Mouse (Mus musculus) mouse trophoblast stem cell (cell line): ENCODE data around the gene Acap1.
"Not testable (repeated sequence)": the region's sequence is repeated elsewhere in the genome, so short reads cannot be mapped to it uniquely, and the experiment has no call there.

ENCODE experiments used
- in situ Hi-C, 2 experiments: fragments of 300-500 bp; cut with MseI, MboI; formaldehyde crosslinking; loops; 2 replicates in 1 of 2; 3 replicates in 1 of 2; pipeline ENCODE4 v1.15.1; 2025

Gene Acap1

DNA sequence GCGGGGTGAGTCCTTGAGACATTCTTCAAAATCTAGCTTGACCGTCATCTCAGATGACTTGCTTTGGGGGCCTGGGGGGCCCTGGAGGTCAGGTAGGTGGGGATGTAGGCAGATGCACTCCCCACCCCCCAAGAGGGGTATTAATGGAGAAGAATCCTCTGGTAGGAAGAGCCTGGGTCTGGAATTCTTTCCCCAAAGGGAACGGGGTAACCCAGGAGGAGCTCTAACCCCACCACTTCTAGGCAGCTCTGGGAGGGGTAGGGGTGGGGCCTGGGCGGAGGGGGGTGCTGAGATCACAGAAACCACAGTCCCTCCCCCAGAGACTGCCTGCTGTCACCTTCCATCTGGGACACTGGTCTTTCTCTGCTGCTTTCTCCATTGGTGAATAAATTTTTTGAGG is at the start of gene Acap1:
TSS of gene Acap1 (minus strand) at position 249 of the 400 bp plus-strand sequence.
- in situ Hi-C loops = no loop called here

DNA sequence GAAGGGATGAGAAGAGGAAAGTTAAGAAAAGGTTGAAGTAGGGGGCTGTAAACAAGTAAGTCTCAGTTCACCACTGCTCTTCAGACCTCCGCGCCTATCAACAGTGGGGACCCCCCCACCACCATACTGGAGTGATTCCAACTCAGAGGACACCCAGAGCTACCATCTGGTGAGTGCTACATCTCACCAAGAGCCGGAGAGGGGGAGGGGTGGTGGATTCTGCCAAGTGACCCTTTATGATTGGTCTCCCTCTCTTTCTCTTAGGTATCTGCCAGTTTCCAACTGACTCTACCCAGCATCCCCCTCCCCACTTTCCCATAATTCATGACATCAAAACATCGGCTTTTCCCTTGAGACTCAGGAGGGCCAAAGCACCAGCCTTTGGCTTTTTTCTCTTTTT is 45.6 kb upstream of the Acap1 start:
- in situ Hi-C loops = no loop called here

DNA sequence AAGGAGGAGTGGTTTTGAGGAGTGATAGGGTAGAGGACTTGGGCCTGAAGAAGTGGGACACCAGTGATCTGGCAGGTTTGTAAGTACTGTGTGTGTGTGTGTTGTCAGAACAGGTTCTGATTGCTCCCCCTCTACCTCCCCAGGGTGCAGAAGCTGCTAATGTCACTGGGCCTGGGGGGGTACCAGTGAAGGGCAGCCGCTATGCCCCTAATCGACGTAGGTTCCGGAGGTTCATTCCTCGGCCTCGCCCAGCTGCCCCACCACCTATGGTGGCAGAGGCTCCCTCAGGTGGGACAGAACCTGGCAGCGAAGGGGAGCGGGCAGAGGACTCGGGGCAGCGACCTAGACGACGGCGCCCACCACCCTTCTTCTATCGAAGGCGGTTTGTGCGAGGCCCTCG is 44.4 kb upstream of the Acap1 start:
- in situ Hi-C loops = no loop called here

DNA sequence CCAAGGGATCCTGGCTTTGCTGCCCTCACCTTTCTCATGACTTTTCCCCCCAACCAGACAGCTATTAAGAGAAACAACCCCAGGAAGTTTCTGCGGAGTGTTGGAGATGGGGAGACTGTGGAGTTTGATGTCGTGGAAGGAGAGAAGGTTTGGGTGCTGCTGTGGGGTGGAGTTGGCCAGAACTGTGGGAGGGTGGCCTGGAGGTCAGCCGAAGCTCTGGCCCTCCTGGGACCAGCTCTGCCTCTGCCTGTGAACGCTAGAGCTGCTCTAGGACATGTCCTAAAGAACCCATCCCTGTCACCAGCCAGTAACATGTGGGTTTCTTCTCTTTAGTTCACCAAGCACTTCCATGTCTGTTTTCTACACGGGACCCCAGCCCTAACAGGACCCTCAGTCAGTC is 43.8 kb upstream of the Acap1 start:
- in situ Hi-C loops = no loop called here

DNA sequence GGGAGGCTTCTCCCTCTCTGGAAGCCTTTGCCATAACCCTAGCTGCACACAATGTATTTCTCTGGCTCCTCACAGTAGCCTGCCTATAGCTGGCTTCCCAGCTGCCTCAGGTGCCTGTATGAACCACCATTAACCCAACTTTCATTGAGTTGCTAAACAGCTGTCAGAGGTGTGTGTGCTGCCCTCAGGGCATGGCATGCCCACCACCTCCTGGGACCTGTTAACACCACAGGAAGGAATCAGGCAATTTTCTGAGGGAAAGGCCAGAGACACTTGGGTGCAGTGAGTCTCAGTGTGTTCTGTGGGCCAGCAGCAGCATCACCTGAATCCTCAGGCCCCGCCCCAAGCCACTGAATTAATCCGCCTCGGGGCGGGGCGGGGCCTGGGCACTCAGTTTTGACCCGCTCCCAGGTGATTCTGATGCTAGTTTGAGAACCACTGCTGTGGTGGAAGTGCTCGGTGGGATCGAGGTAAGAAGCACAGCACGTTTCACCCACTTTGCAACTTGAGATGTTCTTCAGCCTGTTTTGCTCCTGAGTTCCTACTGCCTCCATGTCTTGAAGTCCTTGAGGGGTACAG is 43.2 kb upstream of the Acap1 start:
- in situ Hi-C loops = no loop called here

DNA sequence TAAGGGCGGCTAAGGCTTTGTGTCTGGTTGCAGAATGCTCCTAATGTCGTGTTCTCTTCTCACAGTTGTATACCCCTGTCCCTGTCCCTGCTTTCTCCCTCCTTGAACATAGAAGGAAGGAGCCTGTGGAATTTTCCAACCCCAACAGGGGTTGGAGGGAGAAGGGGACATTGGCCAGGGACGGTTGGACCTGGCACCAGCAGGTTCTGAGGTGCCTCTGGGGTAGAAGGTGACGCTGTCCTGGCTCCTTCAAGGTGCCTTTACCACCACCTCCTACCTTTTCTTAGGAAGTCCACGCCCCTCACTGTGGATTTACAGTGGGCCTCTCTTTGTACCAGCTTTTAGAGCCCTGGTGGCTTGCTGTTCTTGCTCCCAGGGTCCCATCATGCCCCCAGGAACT is 42.5 kb upstream of the Acap1 start:
- in situ Hi-C loops = no loop called here

DNA sequence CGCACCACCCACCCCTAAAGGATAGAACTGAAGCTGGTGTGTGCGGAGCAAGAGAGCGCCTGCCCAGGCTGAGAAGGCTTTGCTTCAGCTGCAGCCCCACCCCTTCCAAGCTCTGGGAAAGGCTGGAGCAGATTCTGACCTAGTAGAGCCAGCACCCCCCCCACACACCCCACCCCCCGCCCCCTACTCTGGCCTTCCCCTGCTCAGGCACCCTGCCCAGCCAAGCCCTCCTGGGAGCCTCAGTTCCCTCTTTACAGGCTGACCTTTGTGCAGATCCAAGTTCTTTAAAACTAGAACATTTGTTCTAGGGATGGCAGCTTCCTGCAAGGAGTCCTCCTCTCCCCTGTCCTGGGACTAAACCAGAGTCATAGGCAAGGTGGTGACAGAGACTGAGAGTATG is 42.0 kb upstream of the Acap1 start:
- in situ Hi-C loops = no loop called here

DNA sequence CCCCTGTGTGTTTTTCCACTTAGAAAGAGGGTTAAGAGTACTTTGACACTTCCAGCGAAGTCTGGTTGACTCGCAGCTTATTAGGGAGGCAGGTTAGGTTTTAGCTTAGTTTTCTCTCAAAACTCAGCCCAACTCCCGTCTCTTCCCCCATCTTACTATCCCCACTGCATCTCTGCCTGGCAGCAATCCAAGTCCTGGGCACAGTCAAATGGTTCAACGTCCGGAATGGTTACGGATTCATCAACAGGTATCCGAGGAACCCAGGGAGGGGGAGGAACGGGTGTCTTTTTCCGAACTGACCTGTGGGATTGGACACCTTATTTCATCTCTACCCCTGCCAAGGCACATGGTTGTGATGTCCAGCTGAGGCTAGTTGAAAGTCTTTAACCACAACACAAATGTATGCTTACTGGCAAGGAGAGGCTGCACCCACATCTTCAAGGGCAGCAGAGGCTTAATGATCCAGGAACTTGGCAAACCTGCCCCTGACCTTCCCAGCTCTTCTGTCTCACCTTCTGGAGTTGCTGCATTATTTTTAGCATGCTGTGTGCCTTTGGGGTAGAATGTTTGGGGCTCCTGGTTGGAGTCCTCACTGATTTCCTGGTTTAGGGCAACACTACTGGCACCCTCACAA is 41.5 kb upstream of the Acap1 start:
- in situ Hi-C loops = no loop called here

DNA sequence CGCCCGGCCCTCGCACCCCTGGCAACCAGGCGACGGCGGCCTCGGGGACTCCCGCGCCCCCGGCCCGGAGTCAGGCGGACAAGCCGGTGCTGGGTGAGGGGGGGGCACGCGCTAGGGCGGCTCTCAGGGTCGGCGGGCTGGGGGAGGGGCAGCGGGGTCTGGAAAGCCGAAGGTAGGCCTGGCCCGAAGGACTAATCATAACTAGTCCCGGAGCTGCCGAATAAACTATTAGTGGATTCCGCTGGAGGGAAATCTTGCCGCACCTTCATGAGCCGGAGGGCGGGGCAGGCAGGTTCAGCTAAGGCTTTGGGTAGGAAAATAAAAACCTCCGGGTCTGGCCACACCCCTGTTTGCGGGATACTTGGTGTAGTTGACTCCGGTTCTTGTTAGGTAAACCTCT is 40.8 kb upstream of the Acap1 start:
- in situ Hi-C loops = no loop called here

DNA sequence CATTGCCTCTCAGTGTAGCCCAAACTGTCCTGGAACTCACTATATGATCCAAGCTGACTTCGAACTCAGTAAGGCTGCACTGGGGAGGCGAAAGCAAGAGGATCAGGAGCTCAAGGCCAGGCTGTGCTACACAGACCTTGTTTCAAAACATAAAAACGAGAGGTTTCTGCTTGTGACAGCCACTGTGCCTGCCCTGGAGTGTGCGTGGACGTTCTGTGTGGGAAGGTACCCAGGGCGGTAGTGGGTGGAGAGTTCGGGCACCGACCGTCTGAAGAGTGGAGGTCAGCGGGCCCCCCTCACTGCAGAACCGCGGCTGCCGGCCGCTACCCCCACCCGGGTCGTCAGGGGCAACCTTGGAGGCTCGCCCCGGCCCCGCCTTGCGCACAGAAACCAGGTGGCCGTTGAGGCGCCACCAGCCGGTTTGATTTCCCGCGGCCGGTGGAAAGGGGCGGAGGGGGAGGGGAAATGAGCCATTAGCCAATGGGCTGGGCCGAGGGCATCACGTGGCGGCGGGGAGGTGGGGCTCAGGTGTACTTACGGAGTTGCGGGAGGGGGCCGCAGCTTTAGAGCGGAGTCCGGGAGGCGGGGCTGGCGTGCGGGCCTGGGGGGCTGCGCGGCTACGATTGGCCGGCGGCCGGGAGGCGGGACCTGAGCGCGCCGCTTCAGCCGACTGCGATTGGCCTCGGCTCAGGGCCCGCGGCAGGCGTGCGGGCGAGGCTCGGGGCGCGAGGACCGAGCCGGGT is 40.0 kb upstream of the Acap1 start, which contains the start of gene Ybx2:
TSS of gene Ybx2 (plus strand) at position 660 of the 743 bp plus-strand sequence.
- in situ Hi-C loops = no loop called here

DNA sequence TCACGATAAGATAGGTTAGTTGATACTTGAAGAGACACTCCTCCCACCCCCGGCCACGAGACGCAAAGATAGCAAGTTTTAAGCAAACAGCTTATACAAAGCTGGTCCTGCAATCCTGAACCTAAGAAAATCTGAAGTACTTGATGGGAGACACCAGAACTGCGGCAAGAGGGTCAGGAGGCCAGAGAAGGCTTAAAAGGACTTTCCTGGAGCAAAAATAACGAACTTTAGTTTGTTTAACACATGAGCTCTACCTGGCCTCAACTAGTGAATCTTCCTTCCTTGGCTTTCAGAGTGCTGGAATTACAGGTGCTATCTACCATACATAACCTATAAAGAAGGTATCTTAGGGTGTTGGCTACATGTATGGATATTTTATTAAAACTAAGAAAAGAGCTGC is 39.3 kb upstream of the Acap1 start:
- in situ Hi-C loops = no loop called here

DNA sequence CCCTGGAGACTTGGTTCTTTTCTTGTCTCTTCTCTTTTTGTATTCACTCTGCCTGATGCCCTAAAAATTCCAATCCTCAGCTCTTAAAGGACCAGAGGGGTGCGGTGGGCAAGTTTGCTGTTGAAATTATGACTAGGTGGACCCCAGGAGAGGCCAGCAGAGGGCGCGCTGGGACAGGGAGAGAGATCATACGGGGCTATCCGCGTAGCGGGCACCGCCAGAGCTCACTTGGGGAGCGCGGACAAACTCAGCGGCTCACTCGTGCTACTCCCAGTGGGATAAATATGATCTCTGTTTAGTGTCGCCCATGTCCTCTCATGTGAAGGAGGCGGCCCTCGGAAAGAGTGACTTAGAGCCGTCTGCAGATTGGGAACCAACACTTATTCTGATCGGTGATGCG is 38.8 kb upstream of the Acap1 start:
- in situ Hi-C loops = no loop called here

DNA sequence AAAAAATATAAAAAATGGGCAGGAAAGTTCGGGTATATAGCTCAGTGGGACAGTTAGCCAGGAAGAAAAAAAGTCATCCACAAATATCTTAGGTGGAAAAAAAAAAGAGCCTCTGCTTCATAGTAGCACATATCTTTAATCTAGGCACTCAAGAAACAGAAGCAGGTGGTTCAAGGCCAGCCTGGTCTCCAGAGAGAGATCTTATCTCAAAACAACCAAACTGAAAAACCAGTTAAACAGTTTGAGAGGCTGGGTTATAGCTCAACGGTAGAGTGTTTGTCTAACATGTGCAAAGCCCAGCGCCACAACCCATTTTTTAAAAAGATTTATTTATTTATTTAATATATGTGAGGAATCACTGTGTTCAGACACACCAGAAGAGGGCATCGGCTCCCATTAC is 37.7 kb upstream of the Acap1 start:
- in situ Hi-C loops = no loop called here

DNA sequence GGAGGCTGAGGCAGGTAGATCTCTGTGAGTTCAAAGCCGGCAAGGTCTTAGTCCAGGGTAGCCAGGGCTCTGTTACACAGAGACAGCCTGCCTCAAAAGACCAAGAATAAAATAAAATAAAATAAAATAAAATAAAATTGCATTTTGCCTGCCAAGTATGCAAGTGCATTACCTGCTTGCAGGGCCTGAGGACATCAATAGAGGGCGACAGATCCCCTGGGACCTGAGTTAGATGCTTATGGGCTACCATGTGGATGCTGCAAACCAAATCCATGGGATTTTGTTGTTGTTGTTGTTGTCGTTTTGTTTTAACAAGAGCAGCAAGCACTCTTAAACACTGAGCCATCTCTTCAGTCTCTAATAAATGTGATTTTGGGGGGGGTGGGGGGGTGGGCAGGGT is 36.9 kb upstream of the Acap1 start:
- in situ Hi-C loops = no loop called here

DNA sequence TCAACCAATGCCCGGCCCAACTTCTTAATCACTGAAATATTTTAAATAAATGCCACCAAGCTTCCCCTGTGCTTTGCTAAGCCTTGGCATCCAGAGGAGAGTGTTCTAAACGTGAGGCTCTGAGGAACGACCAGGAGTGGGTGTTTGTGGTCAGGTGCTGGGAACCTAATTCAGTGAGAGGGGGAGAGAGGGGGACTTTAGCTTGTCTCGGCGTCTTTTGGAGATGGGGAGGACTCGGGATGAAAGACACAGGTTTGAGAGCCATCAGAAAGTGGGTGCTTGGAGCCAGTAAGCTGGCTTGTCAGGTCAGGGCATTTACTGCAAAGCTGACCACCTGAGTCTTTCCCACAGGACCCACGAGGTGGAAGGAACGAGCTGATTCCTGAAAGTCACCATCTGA is 36.4 kb upstream of the Acap1 start:
- in situ Hi-C loops = no loop called here

DNA sequence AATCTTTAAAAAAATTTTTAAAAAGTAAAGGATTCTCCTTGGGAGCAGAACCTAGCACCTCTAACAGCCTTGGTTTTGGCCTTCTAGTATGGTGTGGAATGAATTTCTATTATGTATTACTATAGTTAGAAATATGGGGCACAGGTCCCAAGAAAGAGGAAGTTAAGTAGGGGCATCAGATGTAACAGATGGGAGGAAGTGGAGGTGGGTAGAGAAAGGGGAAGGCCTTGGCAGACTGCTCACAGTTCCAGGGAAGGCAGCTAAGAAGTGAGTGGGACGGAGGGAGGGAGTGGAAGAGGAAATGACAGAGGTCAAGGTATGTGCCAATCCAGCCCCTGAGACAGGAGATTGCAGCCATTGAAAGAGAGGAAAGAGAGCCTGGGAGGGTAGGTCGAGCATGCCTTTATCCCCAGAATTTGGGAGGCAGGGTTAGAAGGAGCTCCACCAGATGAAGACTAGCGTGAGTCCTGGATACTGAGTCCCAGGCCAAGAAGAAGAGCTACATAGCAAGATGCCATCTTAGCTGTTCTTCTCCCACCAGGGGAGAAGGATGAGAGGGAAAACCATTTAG is 35.7 kb upstream of the Acap1 start:
- in situ Hi-C loops = no loop called here

DNA sequence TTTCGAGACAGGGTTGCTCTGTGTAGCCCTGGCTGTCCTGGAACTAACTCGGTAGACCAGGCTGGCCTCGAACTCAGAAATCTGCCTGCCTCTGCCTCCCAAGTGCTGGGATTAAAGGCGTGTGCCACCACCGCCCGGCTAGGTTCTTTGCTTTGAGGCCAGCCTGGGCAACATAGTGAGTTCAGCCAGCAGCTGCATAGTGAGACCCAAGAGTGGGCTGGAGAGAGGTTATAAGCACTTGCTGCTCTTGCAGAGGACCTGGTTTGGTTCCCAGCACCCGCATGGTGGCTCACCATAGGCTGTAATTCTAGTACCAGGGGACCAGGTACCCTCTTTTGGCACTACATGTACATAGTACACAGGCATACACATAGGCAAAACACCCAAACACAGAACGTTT is 34.8 kb upstream of the Acap1 start:
- in situ Hi-C loops = not testable (repeated sequence)

DNA sequence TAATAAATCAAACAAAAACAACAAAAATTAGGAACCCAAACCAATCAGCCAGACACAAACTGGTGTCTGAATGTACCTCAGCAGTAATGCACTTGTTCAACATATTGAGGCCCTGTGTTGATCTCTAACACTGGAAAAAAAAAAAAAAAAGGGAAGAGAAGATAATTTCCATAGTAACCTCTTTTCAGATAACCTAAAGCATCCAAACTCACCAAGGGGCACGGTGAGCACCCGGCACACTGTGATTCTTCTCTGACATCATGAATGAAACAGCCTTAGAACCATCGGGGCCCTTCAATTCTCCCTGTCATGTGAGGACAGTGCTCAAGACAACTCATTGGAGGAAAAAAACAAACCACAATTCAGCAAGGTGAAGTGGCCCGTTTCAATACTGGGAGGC is 34.4 kb upstream of the Acap1 start:
- in situ Hi-C loops = loop anchor here in 1 of 2 experiments (5.0 kb wide), 1 partner anchor 33 kb away; the partner anchor contains the start of gene Cldn7

DNA sequence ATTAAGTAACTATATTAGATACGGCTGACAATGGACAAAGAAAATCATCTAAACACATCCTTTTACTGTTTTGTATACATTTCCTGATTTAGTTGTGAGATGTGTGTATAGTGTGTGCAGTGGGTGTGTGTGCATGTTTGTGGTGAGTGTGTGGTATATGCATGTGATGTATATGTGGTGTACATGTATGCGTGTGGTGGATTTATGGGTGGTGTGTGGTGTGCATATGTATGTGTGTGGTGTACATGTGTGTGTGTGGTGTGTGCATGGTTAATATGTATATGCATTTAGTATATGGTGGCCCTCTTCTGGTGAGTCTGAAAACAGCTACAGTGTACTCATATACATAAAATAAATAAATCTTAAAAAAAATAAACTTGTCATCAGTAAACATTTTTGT is 32.2 kb upstream of the Acap1 start:
- in situ Hi-C loops = loop anchor here in 1 of 2 experiments (5.0 kb wide), 1 partner anchor 35 kb away; the partner anchor contains the start of gene Cldn7

DNA sequence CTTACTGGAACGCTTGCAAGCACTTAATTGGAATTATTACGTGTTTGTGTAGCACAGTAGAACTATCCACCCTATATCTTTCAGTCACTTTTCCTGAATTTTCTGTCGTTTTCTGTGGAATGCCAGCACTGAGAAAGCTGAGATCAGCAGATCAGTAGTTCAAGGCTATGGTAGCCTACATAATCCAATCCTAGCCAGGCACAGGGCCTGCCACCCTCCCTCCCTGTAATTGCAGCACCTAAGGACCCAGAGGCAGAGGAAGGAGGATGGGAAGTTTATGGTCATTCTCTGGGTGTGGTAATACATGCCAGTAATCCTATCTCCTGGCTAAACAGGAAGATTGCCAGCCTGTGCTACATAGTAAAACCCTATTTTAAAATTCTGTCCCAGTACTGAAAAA is 27.5 kb upstream of the Acap1 start:
- in situ Hi-C loops = no loop called here

DNA sequence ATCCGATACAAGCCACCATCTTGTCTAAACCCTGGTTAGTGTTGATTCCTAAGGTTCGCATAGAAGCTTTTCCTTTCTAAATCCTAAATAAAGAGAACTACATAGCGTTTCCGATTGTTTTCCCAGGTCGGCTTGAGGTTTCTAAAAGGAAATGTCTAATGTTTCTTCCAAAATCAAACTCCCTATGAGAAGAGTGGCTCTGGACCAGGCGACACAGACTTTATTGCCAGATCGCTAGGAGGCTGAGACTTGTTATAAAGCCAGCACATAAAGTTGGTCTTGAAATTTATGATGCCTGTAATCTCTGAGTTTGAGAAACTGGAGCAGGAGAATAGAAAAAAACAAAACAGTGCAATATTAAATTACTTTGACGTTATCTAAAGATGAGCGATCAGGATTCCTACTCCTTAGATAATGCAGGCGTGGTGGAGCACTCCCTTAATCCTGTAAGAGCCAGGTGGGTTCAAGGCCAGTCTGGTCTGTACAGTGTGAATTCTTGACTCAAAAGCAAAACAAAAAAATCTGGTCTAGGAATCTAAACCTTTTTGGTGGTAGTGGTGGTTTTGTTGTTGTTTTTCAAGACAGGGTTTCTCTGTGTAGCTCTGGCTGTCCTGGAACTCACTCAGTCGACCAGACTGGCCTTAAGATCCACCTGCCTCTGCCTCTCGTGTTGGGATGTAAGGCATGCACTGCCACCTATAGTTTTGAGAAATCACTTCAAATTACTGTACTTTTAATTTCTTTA is 26.8 kb upstream of the Acap1 start:
- in situ Hi-C loops = no loop called here
